Mouse (Mus musculus): Measurements from ENCODE around the gene Braf.

Gene Braf

GRCm38 (mm10) chr6:39574555-39574869 lies 150.8 kb downstream of the Braf start:
- CTCF ChIA-PET: interaction anchor here in 3 of 4 experiments (0.6 to 1.9 kb wide), 12 partner anchors 12 to 236 kb away, joined by 3 to 21 read pairs (median 6); partner anchors contain the start of genes Dennd2a (in 1 of the 3) and Mrps33 (in 1 of the 3)
- POLR2A ChIA-PET: interaction anchor here (0.6 to 4.8 kb wide), 32 partner anchors 8 to 677 kb away, joined by 3 to 26 read pairs (median 4); partner anchors contain the start of genes Dennd2a (in 2 of the 4) and Mrps33 (in 1 of the 4)

- CTCF ChIA-PET: interaction anchor here in 3 of 4 experiments (0.6 to 1.9 kb wide), 15 partner anchors 12 to 1057 kb away, joined by 3 to 21 read pairs (median 5); partner anchors contain the start of genes Dennd2a (in 2 of the 3) and Mrps33 (in 1 of the 3)
These were observed 151.3 kb downstream of the Braf start, which contains the start of gene Adck2 for GRCm38 (mm10) chr6:39573791-39574554. TSS of gene Adck2 (plus strand) at chr6:39573873.

GRCm38 (mm10) chr6:39570426-39570825 lies 154.8 kb downstream of the Braf start:
- CTCF ChIA-PET: interaction anchor here in 1 of 4 experiments (1.1 kb wide), 1 partner anchor 110 kb away, joined by 4 read pairs; no protein-coding TSS in a partner anchor

More at GRCm38 (mm10) chr6:39573791-39574554, 151.3 kb downstream of the Braf start, which contains the start of gene Adck2:
- POLR2A ChIA-PET: interaction anchor here (0.5 to 4.8 kb wide), 39 partner anchors 9 to 677 kb away, joined by 3 to 26 read pairs (median 4); partner anchors contain the start of genes Dennd2a (in 2 of the 4), Mkrn1 (in 1 of the 4) and Mrps33 (in 1 of the 4)

GRCm38 (mm10) chr6:39567528-39567927 lies 157.7 kb downstream of the Braf start:
- POLR2A ChIA-PET: interaction anchor here in 2 of 4 experiments (0.8 to 1.2 kb wide), 8 partner anchors 10 to 125 kb away, joined by 3 to 5 read pairs (median 3); partner anchors contain the start of gene Dennd2a (in 1 of the 2)
- CTCF ChIA-PET: interaction anchor here (0.5 to 1.8 kb wide), 23 partner anchors 10 to 579 kb away, joined by 3 to 11 read pairs (median 3); partner anchors contain the start of gene Dennd2a (in 1 of the 4)

More at GRCm38 (mm10) chr6:39570426-39570825, 154.8 kb downstream of the Braf start:
- POLR2A ChIA-PET: interaction anchor here in 1 of 4 experiments (0.6 to 0.7 kb wide), 2 partner anchors 73 to 425 kb away, joined by 3 read pairs; no protein-coding TSS in a partner anchor

- ChIA-PET CTCF (interaction anchor here (0.5 to 1.3 kb wide), 44 partner anchors 8 to 336 kb away, joined by 3 to 22 read pairs (median 4); partner anchors contain the start of genes Adck2 (in 2 of the 4), Slc37a3 (in 2 of the 4) and Mrps33 (in 1 of the 4)), POLR2A (interaction anchor here (0.6 to 1.3 kb wide), 17 partner anchors 11 to 218 kb away, joined by 3 to 10 read pairs (median 3); partner anchors contain the start of genes Adck2 (in 1 of the 4) and Mkrn1 (in 1 of the 4))
These were observed 162.9 kb downstream of the Braf start for GRCm38 (mm10) chr6:39562166-39563015.

- ChIA-PET CTCF (interaction anchor here in 3 of 4 experiments (0.6 to 2.2 kb wide), 4 partner anchors 15 to 223 kb away, joined by 3 to 10 read pairs (median 3); no protein-coding TSS in a partner anchor), POLR2A (interaction anchor here in 3 of 4 experiments (0.6 to 5.7 kb wide), 13 partner anchors 9 to 791 kb away, joined by 3 to 45 read pairs (median 3); partner anchors contain the start of genes Adck2 (in 1 of the 3) and Slc37a3 (in 1 of the 3))
These were observed 165.9 kb downstream of the Braf start for GRCm38 (mm10) chr6:39559276-39559939.

GRCm38 (mm10) chr6:39557723-39558261 lies 167.5 kb downstream of the Braf start, which contains the start of gene Dennd2a:
TSS of gene Dennd2a (minus strand) at chr6:39557867.
- ChIA-PET CTCF (interaction anchor here (0.6 to 2.2 kb wide), 12 partner anchors 10 to 225 kb away, joined by 3 to 10 read pairs (median 4); partner anchors contain the start of gene Adck2 (in 2 of the 4)), POLR2A (interaction anchor here in 3 of 4 experiments (0.6 to 5.7 kb wide), 54 partner anchors 10 to 974 kb away, joined by 3 to 45 read pairs (median 4); partner anchors contain the start of genes Adck2 (in 2 of the 3) and Slc37a3 (in 2 of the 3))

- ChIA-PET POLR2A (interaction anchor here (0.5 to 5.7 kb wide), 60 partner anchors 8 to 823 kb away, joined by 3 to 45 read pairs (median 4); partner anchors contain the start of genes Adck2 (in 3 of the 4), Slc37a3 (in 2 of the 4) and Mkrn1 (in 1 of the 4)), CTCF (interaction anchor here in 3 of 4 experiments (0.5 to 1.6 kb wide), 13 partner anchors 9 to 225 kb away, joined by 3 to 13 read pairs (median 4); partner anchors contain the start of gene Adck2 (in 2 of the 3))
These were observed 168.2 kb downstream of the Braf start for GRCm38 (mm10) chr6:39556900-39557659.

- ChIA-PET CTCF (interaction anchor here in 1 of 4 experiments (0.6 kb wide), 1 partner anchor 225 kb away, joined by 4 read pairs; no protein-coding TSS in a partner anchor), POLR2A (interaction anchor here in 3 of 4 experiments (0.6 to 5.7 kb wide), 20 partner anchors 10 to 770 kb away, joined by 3 to 45 read pairs (median 4); partner anchors contain the start of genes Adck2 (in 2 of the 3) and Mkrn1 (in 1 of the 3))
These were observed 169.7 kb downstream of the Braf start for GRCm38 (mm10) chr6:39555648-39555945.

- ChIA-PET CTCF (interaction anchor here in 1 of 4 experiments (0.6 to 2.4 kb wide), 2 partner anchors 92 to 226 kb away, joined by 4 to 6 read pairs; no protein-coding TSS in a partner anchor), POLR2A (interaction anchor here in 3 of 4 experiments (0.7 to 5.7 kb wide), 21 partner anchors 9 to 771 kb away, joined by 3 to 26 read pairs (median 4); partner anchors contain the start of genes Adck2 (in 1 of the 3) and Mkrn1 (in 1 of the 3))
These were observed 170.2 kb downstream of the Braf start for GRCm38 (mm10) chr6:39554888-39555647.

Data from embryonic stem cell, embryonic (primary cell).